Mouse (Mus musculus) spleen, adult 2 months (tissue): ENCODE results near the gene Carns1.

Source experiments
- CTCF ChIP-seq: fragments of 200-500 bp; IDR thresholded peaks from 2 replicates; pipeline ENCODE4 v1.5.1; 2011; ENCODE audit warnings: mild to moderate bottlenecking, inconsistent platforms; ENCODE audit not compliant: insufficient read depth, insufficient read length, insufficient replicate concordance; ENCODE audit errors: extremely low read depth
- POLR2A ChIP-seq: fragments of 200-500 bp; IDR thresholded peaks from 2 replicates; pipeline ENCODE4 v1.6.1; 2011; ENCODE audit warnings: low read depth, low read length, inconsistent platforms

GRCm38 (mm10) chr19:4144550-4145498 lies 30.5 kb downstream of the Carns1 start:
- TF ChIP-seq POLR2A: no peak
- no peak for TF ChIP-seq CTCF
